Mouse (Mus musculus): ENCODE results near the gene Rbfox2.

DNA sequence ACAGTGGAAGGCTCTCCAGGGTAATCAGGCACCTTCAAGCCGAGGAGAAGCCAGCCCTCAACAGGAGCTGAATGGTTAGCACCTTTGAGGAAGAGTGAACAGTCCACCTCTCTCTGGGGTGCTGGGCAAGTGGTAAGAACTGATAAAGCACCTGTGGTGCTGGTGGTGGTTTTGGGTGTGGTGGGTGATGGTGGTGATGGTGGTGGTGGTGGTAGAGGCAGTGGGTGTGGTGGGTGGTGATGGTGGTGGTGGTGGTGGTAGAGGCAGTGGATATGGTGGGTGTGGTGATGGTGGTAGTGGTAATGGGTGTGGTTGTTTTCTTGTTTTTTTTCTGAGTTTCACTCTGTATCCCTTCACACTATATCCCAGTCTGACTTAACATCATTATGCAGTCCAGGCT, 253.8 kb downstream of the Rbfox2 start:
- TF ChIP-seq CTCF (IDR thresholded peaks at IDR 0.05; ENCODE audit: low read depth): no peak
- TF ChIP-seq EP300 (optimal IDR thresholded peaks at IDR 0.05): no peak
